Mouse (Mus musculus): ENCODE results near the gene Sept5.

Gene Sept5

DNA sequence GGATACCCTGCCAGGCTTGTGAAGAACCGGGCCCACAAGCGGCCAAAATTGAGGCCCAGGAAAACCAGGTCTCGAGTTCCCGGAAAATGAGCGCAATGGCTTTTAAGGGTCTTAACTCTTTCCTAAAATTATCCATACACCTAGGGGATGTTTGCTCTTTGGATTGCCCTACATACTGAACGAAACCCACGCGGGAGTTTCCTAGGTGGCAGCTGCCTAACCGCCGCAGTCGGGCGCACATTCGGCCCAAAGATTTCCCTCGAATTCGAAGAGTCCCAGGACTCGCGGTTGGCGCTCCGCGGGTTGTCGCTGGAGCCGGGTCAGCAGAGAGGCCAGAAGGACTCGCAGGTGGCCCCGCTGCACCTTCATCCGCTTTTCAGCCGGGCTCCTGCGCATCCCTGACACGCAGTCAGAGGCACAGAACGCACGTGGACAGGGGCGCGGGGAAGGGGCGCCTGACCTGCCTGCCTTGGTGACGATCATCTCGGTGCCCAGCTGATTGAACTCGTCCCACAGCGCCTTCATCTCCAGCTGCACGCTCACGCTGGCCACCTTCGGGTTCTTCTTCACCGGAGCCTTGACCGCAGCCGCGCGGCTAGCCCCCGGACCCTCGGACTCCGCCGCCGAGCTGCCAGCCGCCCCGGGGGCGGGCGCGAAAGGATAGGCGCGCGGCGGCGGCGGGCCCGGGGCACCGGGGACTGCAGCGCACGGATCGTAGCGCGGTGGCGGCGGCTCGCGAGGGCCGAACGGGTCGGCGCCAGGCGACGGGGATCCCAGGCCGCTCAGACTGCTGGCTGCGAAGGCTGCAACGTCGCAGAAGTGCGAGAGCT, 43.5 kb downstream of the Sept5 start:
- in situ Hi-C loops (cut with MboI; ENCODE audit: low sequenced_read_pairs) = no loop called here

DNA sequence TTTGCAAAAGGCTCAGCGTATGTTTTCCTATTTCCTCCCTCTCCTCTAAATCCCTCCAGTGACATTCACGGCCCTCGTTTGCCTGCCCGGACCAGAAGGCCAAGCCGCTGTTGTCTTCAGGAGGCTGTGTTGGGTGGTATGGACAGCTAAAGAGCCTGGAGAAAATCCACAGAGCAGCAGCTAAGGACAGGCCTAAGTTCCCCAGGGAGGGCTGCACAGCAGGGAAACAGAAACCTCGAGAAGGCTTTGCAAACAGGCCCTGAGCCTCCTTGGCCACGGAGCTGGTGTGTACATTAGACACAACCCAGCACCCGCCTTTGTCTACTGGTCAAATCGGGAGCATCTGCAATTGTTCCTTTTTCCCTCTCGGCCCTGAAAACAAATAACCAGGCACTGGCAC, 44.1 kb downstream of the Sept5 start:
- in situ Hi-C loops (cut with MboI; ENCODE audit: low sequenced_read_pairs) = no loop called here

- in situ Hi-C loops (cut with MboI; ENCODE audit: low sequenced_read_pairs) = no loop called here
Observed at GRCm38 (mm10) chr16:18584901-18585510, 44.7 kb downstream of the Sept5 start.

DNA sequence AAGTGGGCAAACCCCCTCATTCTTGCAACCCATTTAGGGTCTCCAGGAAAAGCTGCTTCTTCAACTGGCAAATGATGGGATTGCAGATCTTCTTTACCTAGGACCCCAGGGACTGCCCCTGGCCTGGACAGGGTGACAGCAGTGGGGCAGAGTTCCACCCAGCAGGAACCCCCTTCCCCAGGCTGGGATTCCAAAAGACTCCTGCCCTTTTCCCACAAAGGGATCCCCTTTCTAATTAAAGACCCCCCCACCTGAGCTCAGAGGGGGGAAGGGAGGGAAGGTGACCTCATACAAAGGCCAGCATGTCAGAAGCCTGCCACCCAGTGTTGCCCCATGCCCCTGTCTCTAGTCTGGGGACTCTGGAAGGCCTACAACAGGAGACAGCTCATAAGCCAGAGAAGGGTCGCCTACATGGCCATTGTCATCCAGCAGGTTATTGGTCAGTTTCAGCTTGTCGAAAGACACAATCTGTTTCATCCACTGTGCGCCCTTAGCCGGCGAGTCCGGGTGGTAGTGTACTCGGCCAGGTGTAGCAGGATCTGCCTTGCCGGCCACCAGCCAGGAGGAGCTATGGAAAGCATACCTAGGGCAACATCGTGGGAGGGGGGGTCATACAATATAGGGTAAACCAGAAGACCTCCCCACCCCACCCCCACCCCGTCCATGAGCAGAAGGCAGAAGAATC, 45.9 kb downstream of the Sept5 start:
- in situ Hi-C loops (cut with MboI; ENCODE audit: low sequenced_read_pairs) = no loop called here

GRCm38 (mm10) chr16:18583169-18583568, 46.6 kb downstream of the Sept5 start:
- in situ Hi-C loops (cut with MboI; ENCODE audit: low sequenced_read_pairs) = no loop called here

DNA sequence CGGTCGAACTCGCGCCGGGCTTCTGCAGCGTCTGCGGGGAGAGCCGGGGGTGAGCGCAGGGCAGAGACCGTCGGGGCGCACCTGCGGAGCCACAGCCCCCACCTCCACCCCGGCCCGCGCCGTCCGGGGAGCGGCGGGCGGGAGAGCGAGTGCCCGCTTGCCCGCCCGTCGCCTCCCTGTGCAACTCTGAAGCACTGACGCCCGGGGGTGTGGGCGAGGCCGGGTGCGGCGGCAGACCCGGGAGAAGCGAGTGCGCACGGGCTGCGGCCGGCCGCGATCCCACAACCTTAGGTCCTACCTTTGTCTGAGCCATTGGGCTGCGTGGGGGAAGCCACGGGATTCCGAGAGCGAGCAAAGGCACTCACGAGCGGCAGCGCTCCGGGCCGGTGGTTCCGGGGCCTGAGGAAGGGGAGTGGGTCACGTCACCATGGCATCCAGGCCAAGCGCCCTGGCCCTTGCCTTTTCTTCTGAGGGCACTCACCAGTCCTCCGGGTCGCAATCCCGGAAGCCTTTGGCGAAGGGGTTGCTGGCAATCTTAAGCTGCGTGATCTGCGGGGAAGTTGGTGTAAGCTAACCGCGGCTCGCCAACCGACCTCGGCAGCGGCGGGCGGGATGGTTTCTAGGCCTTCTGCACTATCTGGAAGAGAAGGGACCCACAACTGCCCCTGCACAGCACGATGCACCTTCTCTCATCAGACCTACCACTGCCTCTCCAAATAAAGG, 47.2 kb downstream of the Sept5 start:
- in situ Hi-C loops (cut with MboI; ENCODE audit: low sequenced_read_pairs) = no loop called here

- in situ Hi-C loops (cut with MboI; ENCODE audit: low sequenced_read_pairs) = no loop called here
Observed at GRCm38 (mm10) chr16:18581623-18582205, 48.0 kb downstream of the Sept5 start.

GRCm38 (mm10) chr16:18581050-18581622, 48.6 kb downstream of the Sept5 start:
- in situ Hi-C loops (cut with MboI; ENCODE audit: low sequenced_read_pairs) = no loop called here

GRCm38 (mm10) chr16:18580389-18580788, 49.4 kb downstream of the Sept5 start:
- in situ Hi-C loops (cut with MboI; ENCODE audit: low sequenced_read_pairs) = no loop called here

GRCm38 (mm10) chr16:18577599-18578160, 52.1 kb downstream of the Sept5 start:
- in situ Hi-C loops (cut with MboI; ENCODE audit: low sequenced_read_pairs) = no loop called here

GRCm38 (mm10) chr16:18577071-18577470, 52.7 kb downstream of the Sept5 start:
- in situ Hi-C loops (cut with MboI; ENCODE audit: low sequenced_read_pairs) = no loop called here

DNA sequence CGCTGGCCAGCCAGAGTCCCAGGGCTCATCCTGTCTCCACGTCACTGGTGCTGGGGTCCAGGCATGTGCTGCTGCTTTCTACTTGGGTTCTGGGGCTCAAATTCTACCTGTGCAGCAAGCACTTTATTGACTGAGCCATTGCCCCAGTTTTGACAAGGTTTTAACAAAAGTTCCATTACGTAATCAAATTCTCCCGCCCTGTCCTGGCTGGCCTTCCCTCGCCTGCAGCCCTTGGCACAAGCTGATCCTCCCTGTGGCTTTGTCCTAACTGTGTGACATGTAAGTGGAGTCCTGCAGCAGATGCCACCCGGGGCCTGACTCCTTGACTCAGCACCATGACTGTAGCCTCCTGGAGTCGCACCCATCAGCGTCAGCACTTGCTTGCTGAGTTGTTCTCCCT, 55.6 kb downstream of the Sept5 start:
- in situ Hi-C loops (cut with MboI; ENCODE audit: low sequenced_read_pairs) = no loop called here

Data from CH12F3 (cell line).